Mouse (Mus musculus) c-Kit-positive CD71-negative TER-119-negative erythroid progenitor cells, embryonic 14.5 days (primary cell): Measurements from ENCODE around the gene Fibcd1.

Source experiments
- DNase-seq: peaks from one replicate; pipeline ENCODE4 v3.0.0-alpha.2; 2013; ENCODE audit warnings: low read depth

The Fibcd1 gene

DNA sequence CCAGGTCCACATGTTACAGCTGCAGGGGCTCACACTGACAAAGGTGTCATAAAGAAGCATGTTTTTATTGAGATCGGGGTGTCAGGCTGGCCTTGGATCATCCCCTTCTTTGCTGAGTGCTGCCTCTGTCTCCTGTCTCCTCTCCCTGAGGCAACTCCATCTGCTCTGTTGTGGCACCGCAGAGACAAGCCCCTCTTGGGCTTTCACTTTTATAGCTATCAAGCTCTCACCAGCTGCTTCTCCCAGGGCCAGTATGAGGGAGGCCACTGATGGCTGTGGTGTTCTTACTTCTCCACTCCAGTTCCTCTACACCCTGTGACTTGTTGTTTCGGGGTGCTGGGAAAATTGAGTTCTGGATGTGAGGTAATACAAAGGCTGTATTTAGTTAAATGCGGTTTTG, 76.7 kb downstream of the Fibcd1 start:
- no peak for DNase-seq

DNA sequence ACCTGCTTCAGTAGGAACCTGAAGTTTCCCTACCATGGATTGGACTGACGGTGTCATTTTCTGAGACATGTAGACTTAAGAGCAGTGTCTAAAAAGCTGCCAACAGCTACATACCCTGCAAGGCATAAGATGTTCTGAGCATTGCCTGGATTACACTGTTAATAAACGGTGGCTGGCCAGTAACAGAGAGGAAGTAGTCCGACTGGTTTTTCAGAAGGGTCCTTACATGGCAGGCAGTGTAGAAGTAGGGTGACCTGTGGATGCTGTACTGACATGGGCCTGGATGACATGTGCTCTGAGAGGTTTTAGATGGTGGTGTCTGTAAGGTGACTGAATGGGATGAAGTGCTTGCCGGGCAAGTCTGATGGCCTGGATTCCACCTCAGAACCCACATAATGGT, 78.0 kb downstream of the Fibcd1 start:
- no peak for DNase-seq

DNA sequence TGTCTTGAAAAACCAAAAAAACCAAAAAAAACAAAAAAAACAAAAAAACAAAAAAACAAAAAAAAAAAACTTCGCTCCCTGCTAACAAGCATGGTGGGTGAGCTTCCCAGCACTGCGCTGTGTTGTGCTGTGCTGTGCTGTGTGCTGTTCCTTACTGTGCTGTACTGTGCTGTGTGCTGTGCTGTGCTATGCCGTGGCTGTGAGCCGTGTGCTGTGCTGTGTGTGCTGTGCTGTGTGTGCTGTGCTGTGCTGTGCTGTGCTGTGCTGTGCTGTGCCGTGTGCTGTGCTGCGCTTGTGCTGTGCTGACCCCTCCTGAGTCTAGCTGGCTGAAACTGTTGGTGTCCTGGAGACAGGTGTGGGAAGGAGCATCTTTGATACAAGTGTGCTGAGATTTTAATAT, 78.7 kb downstream of the Fibcd1 start:
- DNase-seq: no peak
